In the genomic region with DNA sequence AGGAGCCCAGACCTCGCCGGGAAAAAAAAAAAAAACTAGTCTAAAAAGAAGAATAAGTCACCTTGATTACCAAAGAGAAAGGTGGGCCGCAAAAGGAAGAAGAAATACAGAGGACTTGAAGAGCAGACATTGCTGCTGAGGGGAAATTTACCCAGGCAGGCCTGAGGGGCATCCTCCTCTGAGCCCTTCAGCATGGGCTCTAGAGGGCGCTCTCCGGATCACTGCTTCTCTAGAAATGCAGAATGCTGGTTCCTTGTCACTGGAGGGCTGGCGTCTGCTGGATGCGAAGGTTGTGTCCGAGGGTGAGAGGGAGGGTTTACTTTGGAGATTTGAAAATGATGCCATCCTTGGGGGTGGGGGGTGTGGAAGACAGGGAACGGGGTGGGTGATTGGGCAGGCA, we compare ENCODE assay signal across 12 mouse cellular contexts.
DNase-seq lines count a peak whose midpoint lies in the region; ATAC-seq and TF ChIP-seq lines count a peak whose summit lies in the region.
"Had no signal": no experiment of that assay in that cellular context is flagged by ENCODE, and none has a peak within 500 bp of the region (broad histone marks: within the 10 kb centered on the region; RNA-seq: fewer than 3 reads in every experiment).

No protein-coding gene starts in this region.

- no peaks in the 10 kb centered on the region for H3K27me3 ChIP-seq in hindbrain, postnatal 0 days (ENCODE audit: insufficient read depth, low read length)
- no peaks in the 10 kb centered on the region for H3K27me3 ChIP-seq in hindbrain, embryonic 14.5 days (ENCODE audit: control insufficient read depth, insufficient read depth, low read length)
- H3K27me3 ChIP-seq: intestine, embryonic 15.5 days had no signal

- H3K4me2 ChIP-seq in hindbrain, postnatal 0 days (ENCODE audit: low read depth, low read length), result no peak overlapping the region
- no peak overlapping the region for H3K4me2 ChIP-seq in hindbrain, embryonic 14.5 days (replicated peaks)
- H3K4me2 ChIP-seq: heart, embryonic 13.5 days; intestine, embryonic 15.5 days; limb, embryonic 12.5 days had no signal

- no peaks in the 10 kb centered on the region for H3K4me1 ChIP-seq in hindbrain, postnatal 0 days (ENCODE audit: insufficient read depth, low read length)
- H3K4me1 ChIP-seq in hindbrain, embryonic 14.5 days (replicated peaks; ENCODE audit: control insufficient read depth, insufficient read depth, low read length), result no peaks in the 10 kb centered on the region
- H3K4me1 ChIP-seq: heart, embryonic 13.5 days; intestine, embryonic 15.5 days had no signal

- H3K27ac ChIP-seq in hindbrain, postnatal 0 days, result no peak overlapping the region
- H3K27ac ChIP-seq in hindbrain, embryonic 14.5 days, result no peak overlapping the region
- H3K27ac ChIP-seq: heart, embryonic 13.5 days; intestine, embryonic 15.5 days; limb, embryonic 12.5 days had no signal

- ATAC-seq in hindbrain, postnatal 0 days, result no peak
- ATAC-seq in hindbrain, embryonic 14.5 days (ENCODE audit: low FRiP score), result no peak
- ATAC-seq: intestine, embryonic 15.5 days had no signal

- no peaks in the 10 kb centered on the region for H3K36me3 ChIP-seq in hindbrain, postnatal 0 days (ENCODE audit: insufficient read depth, low read length)
- no peaks in the 10 kb centered on the region for H3K36me3 ChIP-seq in hindbrain, embryonic 14.5 days (replicated peaks; ENCODE audit: control insufficient read depth, insufficient read depth)
- H3K36me3 ChIP-seq: heart, embryonic 13.5 days; intestine, embryonic 15.5 days; limb, embryonic 12.5 days had no signal

- no peak overlapping the region for H3K9ac ChIP-seq in hindbrain, postnatal 0 days (replicated peaks; ENCODE audit: low read length)
- no peak overlapping the region for H3K9ac ChIP-seq in hindbrain, embryonic 14.5 days
- H3K9ac ChIP-seq: heart, embryonic 13.5 days; intestine, embryonic 15.5 days; limb, embryonic 12.5 days had no signal

- no peak overlapping the region for H3K4me3 ChIP-seq in hindbrain, postnatal 0 days (ENCODE audit: low read length)
- H3K4me3 ChIP-seq in hindbrain, embryonic 14.5 days (replicated peaks; ENCODE audit: low read length), result no peak overlapping the region
- H3K4me3 ChIP-seq: heart, embryonic 13.5 days; intestine, embryonic 15.5 days; limb, embryonic 12.5 days had no signal

- H3K9me3 ChIP-seq in hindbrain, postnatal 0 days (ENCODE audit: low read length), result no peaks in the 10 kb centered on the region
- no peaks in the 10 kb centered on the region for H3K9me3 ChIP-seq in hindbrain, embryonic 14.5 days (ENCODE audit: control insufficient read depth, low read length)
- H3K9me3 ChIP-seq: heart, embryonic 13.5 days; intestine, embryonic 15.5 days; limb, embryonic 12.5 days had no signal

- WGBS in hindbrain, postnatal 0 days, result 52% methylated on average over 9 of the region's 9 CpGs
- 58% methylated on average over 9 of the region's 9 CpGs for WGBS in hindbrain, embryonic 14.5 days

- DNase-seq in adrenal gland, postnatal 14 days, result peak; percentile 8
- no peak for DNase-seq in adrenal gland, adult 2 months
- DNase-seq in hindbrain, postnatal 0 days (ENCODE audit: low spot score), result peak; percentile 35
- DNase-seq in hindbrain, embryonic 14.5 days (ENCODE audit: low spot score), result no peak
- peak; percentile 26 for DNase-seq in right cerebral cortex, postnatal 4 days
- DNase-seq in right cerebral cortex, postnatal 10 days (ENCODE audit: low spot score in 2 of 2), result no peak
- peak; percentile 23 for DNase-seq in mesoderm, embryonic 11.5 days (ENCODE audit: low read depth, low spot score)
- DNase-seq in c-Kit-positive CD71-positive TER-119-positive erythroid progenitor cells, embryonic 14.5 days (ENCODE audit: low spot score), result no peak
- DNase-seq: adrenal gland, postnatal 25 days had no signal

- peak; percentile 53 for TF ChIP-seq CTCF in hindbrain, postnatal 0 days (IDR thresholded peaks at IDR 0.05; ENCODE audit: low read depth)

Comparison
In these comparisons a context has a peak if more than half of its experiments do, and no peak if none do; other contexts are left out.
1. DNase-seq: peak in adrenal gland, postnatal 14 days (single experiment), hindbrain, postnatal 0 days (single experiment), right cerebral cortex, postnatal 4 days (single experiment) and mesoderm, embryonic 11.5 days (single experiment); none in adrenal gland, adult 2 months (single experiment), hindbrain, embryonic 14.5 days (single experiment), right cerebral cortex, postnatal 10 days (0 of 2) and c-Kit-positive CD71-positive TER-119-positive erythroid progenitor cells, embryonic 14.5 days (single experiment).